Mouse (Mus musculus): ENCODE measurements around the gene Galp. TPM values are rescaled to one million over a fixed set of nuclear protein-coding genes. Genes with fewer than 3 reads are reported as not detected.
"Not testable (repeated sequence)": the region's sequence is repeated elsewhere in the genome, so short reads cannot be mapped to it uniquely, and the experiment has no call there.

Gene Galp
- polyA plus RNA-seq, 1 experiment, result not detected

GRCm38 (mm10) chr7:6258232-6259220 is 61.6 kb downstream of the Galp start:
- H3K27me3 ChIP-seq (ENCODE audit: control insufficient read depth, insufficient read depth, low read length), result no peaks in the 10 kb centered on the region
- TF ChIP-seq POLR2A (IDR thresholded peaks at IDR 0.05; ENCODE audit: control insufficient read depth, low read depth, low read length) (no peak), CTCF (IDR thresholded peaks at IDR 0.05; ENCODE audit: control insufficient read depth, insufficient read depth, insufficient replicate concordance, low read depth, low read length) (no peak)
- no peaks in the 10 kb centered on the region for H3K36me3 ChIP-seq (ENCODE audit: control insufficient read depth, insufficient read depth, low read length)
- H3K4me1 ChIP-seq (ENCODE audit: control insufficient read depth, insufficient read depth, low read length), result no peaks in the 10 kb centered on the region
- no peak overlapping the region for H3K4me3 ChIP-seq (ENCODE audit: control insufficient read depth, low read depth, low read length)
- H3K27ac ChIP-seq (ENCODE audit: control insufficient read depth, insufficient read depth, low read depth, low read length), result no peak overlapping the region

- H3K4me3 ChIP-seq (ENCODE audit: control insufficient read depth, low read depth, low read length); H3K27me3 ChIP-seq (ENCODE audit: control insufficient read depth, insufficient read depth, low read length); H3K27ac ChIP-seq (ENCODE audit: control insufficient read depth, insufficient read depth, low read depth, low read length); H3K4me1 ChIP-seq (ENCODE audit: control insufficient read depth, insufficient read depth, low read length); H3K36me3 ChIP-seq (ENCODE audit: control insufficient read depth, insufficient read depth, low read length): not testable (repeated sequence)
Measured at GRCm38 (mm10) chr7:6260004-6260403, 63.1 kb downstream of the Galp start.

- TF ChIP-seq CTCF (IDR thresholded peaks at IDR 0.05; ENCODE audit: control insufficient read depth, insufficient read depth, insufficient replicate concordance, low read depth, low read length) (no peak), POLR2A (IDR thresholded peaks at IDR 0.05; ENCODE audit: control insufficient read depth, low read depth, low read length) (no peak)
- Histone ChIP-seq H3K27me3 (ENCODE audit: control insufficient read depth, insufficient read depth, low read length) (no peaks in the 10 kb centered on the region), H3K27ac (ENCODE audit: control insufficient read depth, insufficient read depth, low read depth, low read length) (no peak overlapping the region), H3K36me3 (ENCODE audit: control insufficient read depth, insufficient read depth, low read length) (no peaks in the 10 kb centered on the region), H3K4me3 (ENCODE audit: control insufficient read depth, low read depth, low read length) (no peak overlapping the region), H3K4me1 (ENCODE audit: control insufficient read depth, insufficient read depth, low read length) (no peaks in the 10 kb centered on the region)
Measured at GRCm38 (mm10) chr7:6262120-6262519, 65.2 kb downstream of the Galp start.

GRCm38 (mm10) chr7:6262984-6263383 is 66.1 kb downstream of the Galp start:
- Histone ChIP-seq H3K27ac (ENCODE audit: control insufficient read depth, insufficient read depth, low read depth, low read length) (no peak overlapping the region), H3K4me3 (ENCODE audit: control insufficient read depth, low read depth, low read length) (no peak overlapping the region), H3K36me3 (ENCODE audit: control insufficient read depth, insufficient read depth, low read length) (no peaks in the 10 kb centered on the region), H3K27me3 (ENCODE audit: control insufficient read depth, insufficient read depth, low read length) (no peaks in the 10 kb centered on the region), H3K4me1 (ENCODE audit: control insufficient read depth, insufficient read depth, low read length) (no peaks in the 10 kb centered on the region)
- no peak for TF ChIP-seq POLR2A (IDR thresholded peaks at IDR 0.05; ENCODE audit: control insufficient read depth, low read depth, low read length)
- no peak for TF ChIP-seq CTCF (IDR thresholded peaks at IDR 0.05; ENCODE audit: control insufficient read depth, insufficient read depth, insufficient replicate concordance, low read depth, low read length)

- Histone ChIP-seq H3K36me3 (ENCODE audit: control insufficient read depth, insufficient read depth, low read length) (no peaks in the 10 kb centered on the region), H3K4me3 (ENCODE audit: control insufficient read depth, low read depth, low read length) (no peak overlapping the region), H3K27me3 (ENCODE audit: control insufficient read depth, insufficient read depth, low read length) (no peaks in the 10 kb centered on the region), H3K4me1 (ENCODE audit: control insufficient read depth, insufficient read depth, low read length) (no peaks in the 10 kb centered on the region), H3K27ac (ENCODE audit: control insufficient read depth, insufficient read depth, low read depth, low read length) (no peak overlapping the region)
- TF ChIP-seq CTCF (IDR thresholded peaks at IDR 0.05; ENCODE audit: control insufficient read depth, insufficient read depth, insufficient replicate concordance, low read depth, low read length) (peak; percentile 80; the same call in 1 of the 2 replicates), POLR2A (IDR thresholded peaks at IDR 0.05; ENCODE audit: control insufficient read depth, low read depth, low read length) (no peak)
Measured at GRCm38 (mm10) chr7:6265695-6266094, 68.8 kb downstream of the Galp start.

Other genes starting within 250 kb of the Galp start
- 0.06 and 0.11 TPM in 2 replicates for gene Vmn1r65, start 186.1 kb upstream of the Galp start, polyA plus RNA-seq (2012; rRNA removed)
- gene Nlrp4c, start 151.9 kb upstream of the Galp start, polyA plus RNA-seq (2012; rRNA removed), result 0.90 and 0.91 TPM in 2 replicates
- 41.0 and 45.8 TPM in 2 replicates for gene Zfp787, start 41.1 kb upstream of the Galp start, polyA plus RNA-seq (2012; rRNA removed)
- 20.3 and 21.6 TPM in 2 replicates for gene Zfp444, start 24.9 kb upstream of the Galp start, polyA plus RNA-seq (2012; rRNA removed)
- 2.5 and 2.6 TPM in 2 replicates for gene Zscan5b, start 25.2 kb downstream of the Galp start, polyA plus RNA-seq (2012; rRNA removed)
- gene Epp13, start 55.6 kb downstream of the Galp start, polyA plus RNA-seq (2012; rRNA removed), result 0.35 and 0.46 TPM in 2 replicates
- 2.6 and 3.1 TPM in 2 replicates for gene Zfp667, start 89.5 kb downstream of the Galp start, polyA plus RNA-seq (2012; rRNA removed)
- gene Zfp583, start 134.2 kb downstream of the Galp start, polyA plus RNA-seq (2012; rRNA removed), result 1.2 and 1.7 TPM in 2 replicates
- gene Gm3854, start 146.7 kb downstream of the Galp start, polyA plus RNA-seq (2012; rRNA removed), result 0.88 and 1.1 TPM in 2 replicates
- 2.5 and 2.8 TPM in 2 replicates for gene Zfp78, start 166.2 kb downstream of the Galp start, polyA plus RNA-seq (2012; rRNA removed)
- 2.6 and 2.9 TPM in 2 replicates for gene Zfp28, start 186.2 kb downstream of the Galp start, polyA plus RNA-seq (2012; rRNA removed)
- 0.61 and 1.2 TPM in 2 replicates for gene Smim17, start 201.6 kb downstream of the Galp start, polyA plus RNA-seq (2012; rRNA removed)
- gene Gm20715, start 213.2 kb downstream of the Galp start, polyA plus RNA-seq (2012; rRNA removed), result 1.7 and 2.4 TPM in 2 replicates
- gene Olfr1344, start 241.6 kb downstream of the Galp start, polyA plus RNA-seq (2012; rRNA removed), result 2.5 and 3.0 TPM in 2 replicates